Mouse (Mus musculus) megakaryocyte, embryonic 14.5 days (primary cell): ENCODE measurements around the gene Hoxc8.

Experiments
- FLI1 ChIP-seq: IDR thresholded peaks from 2 replicates; pipeline ENCODE4 v1.6.1; 2012; ENCODE audit warnings: low read length, inconsistent platforms, mixed read lengths
- GATA1 ChIP-seq: IDR thresholded peaks from 3 replicates; pipeline ENCODE4 v1.6.1; 2012; ENCODE audit warnings: mixed read lengths, low read length, inconsistent platforms, borderline replicate concordance

DNA sequence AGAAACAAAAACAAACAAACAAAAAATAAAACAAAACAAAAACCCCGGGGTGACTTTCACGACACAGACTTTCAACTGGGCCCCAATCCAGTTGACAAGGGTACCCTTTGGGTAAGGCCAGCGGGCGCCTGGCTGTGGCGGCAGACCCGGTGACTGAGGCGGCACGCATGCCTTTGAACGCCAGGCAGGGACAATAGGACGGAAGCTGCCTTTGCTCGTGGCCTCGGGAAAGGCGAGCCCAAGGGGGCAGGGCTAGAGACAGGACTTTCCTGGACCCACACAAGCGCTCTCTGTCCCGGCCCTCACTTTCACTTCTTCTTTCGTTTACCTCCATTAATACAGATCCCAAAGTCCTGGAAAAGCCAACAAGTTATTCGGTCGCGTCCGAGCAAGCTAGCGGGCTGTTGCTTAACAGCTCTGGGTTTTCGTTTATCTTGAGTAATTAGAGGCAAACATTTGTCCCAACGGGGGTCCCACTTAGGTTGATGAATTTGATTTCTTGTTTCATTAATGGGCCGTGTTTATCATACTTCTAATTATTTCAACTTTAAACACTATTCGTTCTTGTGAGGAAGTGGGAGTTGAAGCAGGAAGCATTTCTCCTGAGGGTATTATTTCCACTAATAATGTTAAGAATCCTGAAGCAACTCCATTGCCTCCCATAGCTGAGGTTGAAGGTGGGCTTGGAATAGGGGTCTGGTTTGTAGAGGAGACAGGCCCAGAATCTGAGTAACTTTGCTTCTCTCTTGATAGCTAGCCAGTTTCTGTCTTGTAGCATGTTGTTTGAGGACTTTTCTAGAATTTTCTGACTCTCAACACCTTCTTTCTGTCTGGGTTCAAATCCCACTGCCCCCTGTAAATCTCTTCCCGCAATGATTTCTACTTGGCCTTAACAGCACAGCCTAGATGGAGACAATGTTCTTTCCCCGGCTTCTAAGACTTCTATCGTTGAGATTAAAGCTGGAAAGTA lies 26.5 kb upstream of the Hoxc8 start:
- no peak for TF ChIP-seq GATA1
- TF ChIP-seq FLI1: no peak
